Mouse (Mus musculus): ENCODE results near the gene Zfp740.
A peak's percentile ranks its signal among the peaks of the same experiment; 100 is the strongest.
"Not testable (repeated sequence)": the region's sequence is repeated elsewhere in the genome, so short reads cannot be mapped to it uniquely, and the experiment has no call there.

Gene Zfp740

GRCm38 (mm10) chr15:102202971-102203834 is at the start of gene Zfp740:
TSS of gene Zfp740 (plus strand) at chr15:102203249.
- DNase-seq = peak; percentile 94 to 97

GRCm38 (mm10) chr15:102155006-102155405 is 48.0 kb upstream of the Zfp740 start:
- not testable (repeated sequence) for DNase-seq

DNA sequence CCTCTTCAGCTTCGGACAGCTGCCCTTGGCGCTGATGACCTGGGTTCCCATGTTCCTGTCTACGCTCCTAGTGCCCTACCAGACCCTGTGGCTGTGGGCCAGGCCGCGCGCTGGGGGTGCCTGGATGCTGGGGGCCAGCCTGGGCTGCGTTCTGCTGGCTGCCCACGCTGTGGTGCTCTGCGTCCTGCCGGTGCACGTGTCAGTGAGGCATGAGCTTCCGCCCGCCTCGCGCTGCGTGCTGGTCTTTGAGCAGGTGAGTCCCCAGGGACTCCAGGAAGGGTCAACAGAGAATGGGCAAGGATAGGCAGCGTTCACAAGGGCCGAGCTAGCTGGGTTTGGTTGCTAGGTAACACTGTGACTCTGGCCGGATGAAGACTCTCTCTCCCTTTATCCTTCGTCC is 46.2 kb upstream of the Zfp740 start:
- DNase-seq = no peak

GRCm38 (mm10) chr15:102160415-102161060 is 42.5 kb upstream of the Zfp740 start:
- no peak for DNase-seq

DNA sequence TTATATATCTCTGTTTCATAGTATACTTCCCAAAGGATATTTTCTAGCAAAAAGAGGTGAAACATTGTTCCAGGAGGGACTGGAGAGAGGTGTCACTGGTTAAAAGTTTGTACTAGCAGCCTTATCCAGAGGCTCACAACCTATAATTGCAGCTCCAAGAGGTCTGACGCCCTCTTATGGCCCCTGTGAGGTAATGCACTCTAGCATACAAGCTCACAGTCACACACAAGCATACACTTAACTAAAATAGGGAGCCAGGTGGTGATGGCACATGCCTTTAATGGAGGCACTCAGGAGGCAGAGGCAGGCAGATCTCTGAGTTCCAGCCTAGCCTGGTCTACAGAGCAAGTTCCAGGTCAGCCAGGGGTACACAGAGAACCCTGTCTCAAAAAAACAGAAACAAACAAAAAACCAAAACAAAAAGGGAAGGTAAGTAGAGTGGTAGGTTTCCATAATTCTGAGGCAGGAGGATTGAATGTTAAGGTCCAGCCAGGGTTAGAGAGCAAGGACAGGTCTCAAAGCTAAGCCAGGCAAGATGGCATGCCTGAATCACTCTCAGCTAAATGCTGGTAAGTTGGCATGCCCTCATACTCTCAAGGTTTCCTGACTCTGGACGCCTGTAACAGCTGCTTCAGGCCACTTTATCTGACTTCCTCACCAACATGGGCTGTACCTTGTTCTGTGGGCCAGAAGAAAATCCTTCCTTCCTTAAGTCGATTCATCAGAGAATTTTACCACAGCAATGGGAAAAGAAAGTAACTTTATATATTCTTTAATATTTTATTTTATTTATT is 39.0 kb upstream of the Zfp740 start:
- DNase-seq = no peak

- DNase-seq = no peak
Measured at GRCm38 (mm10) chr15:102165468-102166100, 37.5 kb upstream of the Zfp740 start.

GRCm38 (mm10) chr15:102167620-102168021 is 35.4 kb upstream of the Zfp740 start:
- DNase-seq = no peak

GRCm38 (mm10) chr15:102169064-102169463 is 34.0 kb upstream of the Zfp740 start:
- no peak for DNase-seq

DNA sequence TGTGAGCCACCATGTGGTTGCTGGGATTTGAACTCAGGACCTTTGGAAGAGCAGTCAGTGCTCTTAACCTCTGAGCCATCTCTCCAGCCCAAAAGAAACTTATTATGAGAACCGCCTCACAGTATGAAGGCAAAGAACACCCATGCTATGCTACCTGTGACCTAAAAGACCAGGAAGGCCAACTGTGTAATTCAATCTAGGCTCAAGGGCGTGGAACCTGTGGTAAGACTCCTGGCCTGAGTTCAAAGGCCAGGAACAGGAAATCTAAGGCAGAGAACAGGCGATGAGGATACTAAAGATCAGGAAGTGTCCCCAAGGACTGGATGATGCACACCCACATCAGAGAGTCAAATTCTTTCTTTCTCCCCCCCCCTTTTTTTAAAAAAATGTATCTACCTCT is 29.5 kb upstream of the Zfp740 start:
- no peak for DNase-seq

DNA sequence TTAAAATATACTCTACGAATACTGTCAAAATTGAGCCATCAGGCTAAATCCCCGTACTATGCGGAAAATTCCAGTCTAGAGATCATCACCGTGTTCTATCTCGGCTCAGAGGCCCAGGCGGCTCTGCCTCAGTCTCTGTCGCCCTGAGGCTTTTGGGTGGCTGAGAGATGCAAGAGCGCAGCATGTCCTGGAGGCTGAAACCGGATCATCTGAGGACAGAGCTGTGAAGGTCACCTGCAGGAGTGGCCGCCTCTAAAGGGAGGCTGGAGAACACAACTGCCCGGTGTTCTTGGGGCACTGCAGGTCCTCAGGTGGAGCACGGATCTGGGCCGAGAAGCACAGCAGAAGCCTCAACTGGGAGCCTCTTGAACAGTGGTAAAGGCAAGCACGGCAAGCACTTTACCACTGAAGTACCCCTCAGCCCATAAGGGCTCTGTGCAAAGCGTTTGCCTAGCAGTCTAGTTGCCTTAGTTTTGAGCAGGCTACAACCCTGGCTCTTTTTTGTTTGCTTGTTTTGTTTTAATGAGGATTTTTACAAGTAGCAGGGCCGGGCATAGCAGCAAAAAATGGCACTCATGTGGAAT is 27.2 kb upstream of the Zfp740 start:
- DNase-seq = no peak

DNA sequence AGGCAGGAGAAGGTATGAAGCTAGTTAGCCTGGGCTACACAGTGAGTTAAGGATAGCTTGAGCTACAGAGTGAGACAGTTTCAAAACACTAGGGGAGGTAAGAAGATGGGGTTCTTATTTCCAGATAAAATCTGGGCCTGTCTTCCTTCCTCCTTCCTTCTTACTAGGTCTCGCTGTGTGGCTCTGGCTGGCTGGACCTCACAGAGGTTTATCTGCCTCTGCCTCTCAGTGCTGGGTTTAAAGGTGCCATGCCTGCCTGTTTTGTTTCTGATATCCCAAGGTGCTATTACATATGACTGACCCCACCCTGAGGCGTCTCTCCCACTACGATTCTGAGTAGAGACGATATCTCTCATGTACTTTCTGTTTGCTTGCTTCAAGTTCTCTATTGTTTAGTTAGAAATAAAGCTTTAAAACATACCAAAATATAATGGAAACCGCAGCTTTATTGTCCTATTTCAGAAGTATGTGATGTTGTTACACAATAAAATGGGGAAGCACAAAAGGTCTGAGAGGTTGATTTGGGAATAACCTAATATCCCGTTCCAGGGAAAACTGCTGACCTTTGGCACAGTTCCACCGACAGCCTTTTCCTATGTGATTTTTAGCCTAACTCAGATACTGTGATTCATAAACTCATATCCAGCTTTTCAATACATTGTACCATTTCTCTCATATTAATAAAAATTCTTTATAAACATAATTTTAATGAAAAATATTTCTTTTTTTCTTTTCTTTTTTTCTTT is 26.3 kb upstream of the Zfp740 start:
- DNase-seq = no peak

- peak in 1 of 2 experiments; percentile 13 for DNase-seq
Measured at GRCm38 (mm10) chr15:102177417-102177816, 25.6 kb upstream of the Zfp740 start.

- DNase-seq = peak; percentile 90 to 91
Measured at GRCm38 (mm10) chr15:102178279-102178678, 24.8 kb upstream of the Zfp740 start.

DNA sequence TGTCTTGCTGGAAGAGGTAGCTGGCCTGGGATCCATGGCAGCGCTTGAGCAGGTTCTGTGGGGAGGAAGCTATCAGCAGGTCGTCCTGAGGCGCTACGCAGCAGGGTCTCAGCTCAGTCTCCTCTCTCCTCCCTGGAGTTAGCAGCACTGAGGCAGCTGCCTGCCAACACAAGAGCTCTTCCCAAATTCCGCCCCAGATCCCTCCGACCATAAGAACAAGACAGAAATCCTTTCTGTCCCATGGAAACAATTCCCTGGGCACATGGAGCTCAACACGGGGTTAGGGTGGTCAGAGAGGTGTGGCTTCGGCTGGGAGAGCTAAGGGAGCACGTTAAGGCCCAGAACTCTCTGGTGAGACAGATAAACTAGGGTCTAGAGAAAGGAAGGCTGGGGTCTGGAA is 23.9 kb upstream of the Zfp740 start:
- no peak for DNase-seq

DNA sequence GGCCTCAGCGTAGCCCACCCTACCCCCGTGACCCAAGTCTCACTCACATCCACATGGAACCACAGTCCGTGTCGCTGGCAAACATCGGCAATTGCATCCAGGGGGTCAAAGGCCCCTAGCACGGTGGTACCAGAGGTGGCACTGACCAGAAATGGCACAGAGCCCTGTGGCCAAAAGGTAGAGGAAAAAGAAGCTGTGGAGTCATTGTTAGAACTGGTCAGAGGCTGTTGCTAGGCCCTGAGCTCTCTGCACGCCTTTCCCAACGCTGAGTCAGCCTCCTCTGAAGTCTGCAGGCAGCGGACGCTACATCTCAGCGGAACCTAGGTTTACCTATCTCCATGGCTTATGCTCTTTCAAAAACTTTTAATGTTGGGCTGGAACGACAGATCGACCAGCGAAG is 23.1 kb upstream of the Zfp740 start:
- DNase-seq = no peak

GRCm38 (mm10) chr15:102183076-102183475 is 20.0 kb upstream of the Zfp740 start:
- no peak for DNase-seq

DNA sequence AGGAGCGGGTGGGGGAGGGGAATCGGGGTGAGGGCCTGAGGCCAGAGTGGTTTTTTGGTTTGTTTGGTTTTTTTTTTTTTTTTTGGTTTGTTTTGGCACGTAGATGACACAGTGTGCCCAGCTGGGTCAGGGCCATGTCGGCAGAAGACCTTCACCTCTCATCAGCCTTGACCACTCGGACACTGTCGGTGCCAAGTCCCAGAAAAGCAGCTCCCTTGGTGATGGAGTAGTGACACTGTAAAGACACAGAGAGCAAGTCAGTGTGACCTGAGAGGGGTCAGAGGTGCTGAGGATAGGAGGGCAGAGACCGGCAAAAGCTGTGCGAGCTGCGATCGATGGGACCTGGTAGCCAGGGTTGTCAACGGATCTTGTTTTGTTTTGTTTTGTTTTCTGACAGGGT is 16.8 kb upstream of the Zfp740 start:
- no peak for DNase-seq

- no peak for DNase-seq
Measured at GRCm38 (mm10) chr15:102188096-102188495, 15.0 kb upstream of the Zfp740 start.

GRCm38 (mm10) chr15:102188883-102189282 is 14.2 kb upstream of the Zfp740 start:
- DNase-seq = no peak

- no peak for DNase-seq
Measured at GRCm38 (mm10) chr15:102191699-102192098, 11.3 kb upstream of the Zfp740 start.

DNA sequence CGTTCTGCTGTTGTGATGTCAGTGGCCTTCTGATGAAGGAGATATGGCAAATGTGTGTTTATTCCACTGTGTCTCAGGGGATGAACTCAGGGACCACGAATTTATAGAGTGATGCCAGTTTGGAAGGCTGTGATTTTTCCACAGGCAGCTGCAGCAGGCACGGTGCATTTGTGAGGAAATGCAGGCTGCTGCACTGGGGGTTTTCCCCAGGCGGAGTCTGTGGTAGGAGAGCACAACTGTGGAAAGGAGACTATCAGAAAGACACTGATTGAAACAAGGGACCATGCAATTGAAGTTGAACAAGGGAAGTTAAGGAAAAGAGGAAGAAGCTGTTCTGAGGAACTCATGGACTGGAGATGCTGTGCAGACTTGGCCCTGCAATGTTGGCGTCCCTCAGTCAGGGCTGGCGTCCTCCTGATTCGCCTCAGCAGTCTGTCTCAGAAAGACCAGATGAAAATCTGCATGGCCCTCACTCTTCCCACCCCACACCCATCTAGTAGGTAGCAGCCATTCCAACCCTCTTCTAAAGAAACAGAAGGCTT is 10.7 kb upstream of the Zfp740 start:
- no peak for DNase-seq
